Mouse (Mus musculus): ENCODE data around the gene Gm21988. TPM values are rescaled to one million over a fixed set of nuclear protein-coding genes. Genes with fewer than 3 reads are reported as not detected.

Gene Gm21988
- polyA plus RNA-seq, 1 experiment from 2014 or later: 15.9 TPM

GRCm38 (mm10) chr11:70189319-70190134 lies 50.1 kb downstream of the Gm21988 start:
- no peak for TF ChIP-seq CTCF (IDR thresholded peaks at IDR 0.05; ENCODE audit: low read depth)
- Histone ChIP-seq H3K27me3 (ENCODE audit: insufficient read depth, low read length) (no peaks in the 10 kb centered on the region), H3K36me3 (ENCODE audit: insufficient read depth, low read length) (no peaks in the 10 kb centered on the region), H3K4me2 (ENCODE audit: low read length) (no peak overlapping the region), H3K4me1 (replicated peaks; ENCODE audit: insufficient read depth, low read length) (peaks cover 3% of the 10 kb centered on the region; the same call in 1 of the 2 replicates), H3K4me3 (replicated peaks; ENCODE audit: low read depth, low read length) (no peak overlapping the region), H3K27ac (no peak overlapping the region), H3K9me3 (replicated peaks; ENCODE audit: low read length) (no peaks in the 10 kb centered on the region), H3K9ac (ENCODE audit: low read depth, low read length) (no peak overlapping the region)
- ATAC-seq (replicated peaks; ENCODE audit: low FRiP score, low read depth): no peak
- no peak for DNase-seq (ENCODE audit: low spot score)
- 72% methylated on average over 28 of the region's 28 CpGs for WGBS

MicroRNA genes within 50 kb of the gene (microRNA counts, 519-probe panel; counts per million panel counts)
- microRNA mmu-miR-195 (3,193 counts per million, percentile 70 among the panel's probes with 10 or more counts), microRNA mmu-miR-497 (1,466 counts per million, percentile 68 among the panel's probes with 10 or more counts)

Small RNAs within 50 kb of the gene (microRNA-seq; reads per million reads assigned to microRNA genes)
- gene Mir195a (2,401 reads per million, percentile 86 among the genes with 10 or more reads in this experiment), gene Mir497 (not detected), gene Mir497b (not detected)

Other genes starting within 250 kb of the Gm21988 start
- gene Gabarap, start 248.7 kb downstream of the Gm21988 start, polyA plus RNA-seq (2015; fragmentation: Nextera tagmentation; extraction: Ambion mirVana): 626 TPM in 2 replicates
- gene Phf23, start 244.1 kb downstream of the Gm21988 start, polyA plus RNA-seq (2015; fragmentation: Nextera tagmentation; extraction: Ambion mirVana): 61.9 and 62.6 TPM in 2 replicates
- gene Dvl2, start 239.2 kb downstream of the Gm21988 start, polyA plus RNA-seq (2015; fragmentation: Nextera tagmentation; extraction: Ambion mirVana): 25.8 and 27.1 TPM in 2 replicates
- gene Acadvl, start 224.4 kb downstream of the Gm21988 start, polyA plus RNA-seq (2015; fragmentation: Nextera tagmentation; extraction: Ambion mirVana): 178 and 197 TPM in 2 replicates
- gene Dlg4, start 222.9 kb downstream of the Gm21988 start, polyA plus RNA-seq (2015; fragmentation: Nextera tagmentation; extraction: Ambion mirVana): 4.3 and 6.5 TPM in 2 replicates
- gene Asgr1, start 185.7 kb downstream of the Gm21988 start, polyA plus RNA-seq (2015; fragmentation: Nextera tagmentation; extraction: Ambion mirVana): 2.5 and 2.9 TPM in 2 replicates
- 0.14 TPM in 1 of 2 replicates, not detected in the other for gene Asgr2, start 147.2 kb downstream of the Gm21988 start, polyA plus RNA-seq (2015; fragmentation: Nextera tagmentation; extraction: Ambion mirVana)
- gene Mgl2, start 109.5 kb downstream of the Gm21988 start, polyA plus RNA-seq (2015; fragmentation: Nextera tagmentation; extraction: Ambion mirVana): 0.37 and 0.47 TPM in 2 replicates
- 0.99 and 1.4 TPM in 2 replicates for gene Clec10a, start 83.6 kb downstream of the Gm21988 start, polyA plus RNA-seq (2015; fragmentation: Nextera tagmentation; extraction: Ambion mirVana)
- gene Slc16a11, start 27.1 kb downstream of the Gm21988 start, polyA plus RNA-seq (2015; fragmentation: Nextera tagmentation; extraction: Ambion mirVana): 11.2 and 12.6 TPM in 2 replicates
- gene Slc16a13, start 18.8 kb downstream of the Gm21988 start, polyA plus RNA-seq (2015; fragmentation: Nextera tagmentation; extraction: Ambion mirVana): 20.6 and 21.4 TPM in 2 replicates
- 22.0 TPM in 2 replicates for gene Bcl6b, start 10.0 kb downstream of the Gm21988 start, polyA plus RNA-seq (2015; fragmentation: Nextera tagmentation; extraction: Ambion mirVana)
- gene 0610010K14Rik, start 1.9 kb downstream of the Gm21988 start, polyA plus RNA-seq (2015; fragmentation: Nextera tagmentation; extraction: Ambion mirVana): 147 and 150 TPM in 2 replicates
- 455 and 492 TPM in 2 replicates for gene Rnasek, start within 50 bp of the Gm21988 start, polyA plus RNA-seq (2015; fragmentation: Nextera tagmentation; extraction: Ambion mirVana)
- 3.8 and 4.0 TPM in 2 replicates for gene Alox12, start 15.5 kb upstream of the Gm21988 start, polyA plus RNA-seq (2015; fragmentation: Nextera tagmentation; extraction: Ambion mirVana)
- 0.10 and 0.16 TPM in 2 replicates for gene Alox12e, start 82.8 kb upstream of the Gm21988 start, polyA plus RNA-seq (2015; fragmentation: Nextera tagmentation; extraction: Ambion mirVana)
- 2.3 and 2.4 TPM in 2 replicates for gene Alox15, start 112.2 kb upstream of the Gm21988 start, polyA plus RNA-seq (2015; fragmentation: Nextera tagmentation; extraction: Ambion mirVana)
- 18.8 and 20.2 TPM in 2 replicates for gene Pelp1, start 170.2 kb upstream of the Gm21988 start, polyA plus RNA-seq (2015; fragmentation: Nextera tagmentation; extraction: Ambion mirVana)
- 12.0 and 13.5 TPM in 2 replicates for gene Arrb2, start 192.8 kb upstream of the Gm21988 start, polyA plus RNA-seq (2015; fragmentation: Nextera tagmentation; extraction: Ambion mirVana)
- gene Med11, start 212.1 kb upstream of the Gm21988 start, polyA plus RNA-seq (2015; fragmentation: Nextera tagmentation; extraction: Ambion mirVana): 33.5 and 38.3 TPM in 2 replicates
- gene Zmynd15, start 219.6 kb upstream of the Gm21988 start, polyA plus RNA-seq (2015; fragmentation: Nextera tagmentation; extraction: Ambion mirVana): 0.82 and 1.5 TPM in 2 replicates
- 16.7 and 17.6 TPM in 2 replicates for gene Cxcl16, start 220.2 kb upstream of the Gm21988 start, polyA plus RNA-seq (2015; fragmentation: Nextera tagmentation; extraction: Ambion mirVana)